Mouse (Mus musculus) fat pad, adult 2 months (tissue): ENCODE measurements around the gene Olfr978.
"Not testable (repeated sequence)": the region's sequence is repeated elsewhere in the genome, so short reads cannot be mapped to it uniquely, and the experiment has no call there.

ENCODE experiments used
- DNase-seq: peaks from one replicate; pipeline ENCODE4 v3.0.0-alpha.2; 2011; ENCODE audit warnings: low read depth, low spot score; ENCODE audit errors: extremely low read depth

Olfr978 gene

DNA sequence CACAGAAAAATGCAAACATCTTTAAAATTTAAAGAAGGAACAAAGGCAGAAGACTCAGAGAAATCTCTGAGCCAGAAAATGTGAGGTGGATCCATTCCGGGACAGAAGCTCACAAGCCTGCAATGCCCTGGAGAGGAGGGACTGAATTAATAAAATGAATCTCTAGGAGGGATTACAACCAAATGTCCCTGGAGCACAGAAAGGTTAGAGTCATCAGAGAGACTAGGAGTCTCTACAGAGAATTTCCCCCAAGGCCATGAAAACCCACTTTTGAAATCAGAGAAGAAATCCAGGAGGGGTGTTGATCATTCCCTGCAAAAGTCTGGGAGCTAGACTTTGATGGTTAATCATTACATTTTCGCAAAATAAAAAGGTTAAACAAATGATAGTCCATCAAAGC is at the start of gene Olfr978:
TSS of gene Olfr978 (plus strand) at position 301 of the 400 bp plus-strand sequence.
- no peak for DNase-seq

DNA sequence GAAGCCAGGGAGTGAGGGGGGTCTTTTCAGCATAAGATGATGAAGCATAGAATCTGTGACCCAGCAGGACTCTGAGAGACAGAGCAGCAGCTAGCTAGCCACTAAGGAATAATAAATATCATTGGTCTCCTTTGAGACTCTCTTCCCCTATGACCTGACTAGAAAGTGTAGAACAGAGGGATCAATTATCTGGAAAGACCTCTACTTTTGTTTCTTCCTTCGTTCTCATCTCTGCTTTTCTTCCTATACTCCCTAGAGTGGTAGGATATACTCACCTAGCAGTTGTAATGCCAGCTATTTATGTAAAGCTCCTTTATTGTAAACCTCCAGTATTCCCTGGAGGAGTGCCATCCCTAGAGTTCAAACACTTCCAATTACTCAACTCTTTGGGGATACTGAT is 40.0 kb upstream of the Olfr978 start, which contains the start of gene Olfr975:
TSS of gene Olfr975 (minus strand) at position 101 of the 400 bp plus-strand sequence.
- no peak for DNase-seq

GRCm38 (mm10) chr9:39961033-39961432 is 30.9 kb upstream of the Olfr978 start, which contains the start of gene Olfr976:
TSS of gene Olfr976 (minus strand) at chr9:39961133.
- DNase-seq = not testable (repeated sequence)

- DNase-seq = not testable (repeated sequence)
These were observed 15.2 kb upstream of the Olfr978 start for GRCm38 (mm10) chr9:39976581-39977145.

- DNase-seq = no peak
These were observed 11.5 kb downstream of the Olfr978 start, which contains the start of gene Olfr979 for GRCm38 (mm10) chr9:40003365-40003764. TSS of gene Olfr979 (minus strand) at chr9:40003465.

DNA sequence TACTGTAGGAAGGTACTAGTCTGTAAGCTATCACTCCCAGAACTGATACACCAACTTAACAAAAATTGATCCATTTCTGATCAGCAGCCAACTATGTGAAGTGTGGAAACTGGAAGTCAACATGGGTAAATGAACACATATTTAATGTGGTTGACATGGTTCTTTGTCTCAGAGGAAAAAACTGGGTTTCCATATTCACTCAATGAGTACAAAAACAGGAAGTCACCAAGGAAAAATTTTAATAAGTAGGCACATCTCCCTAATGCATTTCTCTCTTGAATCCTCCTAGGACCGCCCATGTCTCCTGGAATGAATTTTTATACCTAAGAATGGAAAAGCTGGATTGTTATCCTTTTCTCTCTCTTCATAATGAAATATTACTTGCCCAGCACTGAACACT is 17.6 kb downstream of the Olfr978 start, which contains the start of gene Olfr980:
TSS of gene Olfr980 (minus strand) at position 101 of the 400 bp plus-strand sequence.
- no peak for DNase-seq

DNA sequence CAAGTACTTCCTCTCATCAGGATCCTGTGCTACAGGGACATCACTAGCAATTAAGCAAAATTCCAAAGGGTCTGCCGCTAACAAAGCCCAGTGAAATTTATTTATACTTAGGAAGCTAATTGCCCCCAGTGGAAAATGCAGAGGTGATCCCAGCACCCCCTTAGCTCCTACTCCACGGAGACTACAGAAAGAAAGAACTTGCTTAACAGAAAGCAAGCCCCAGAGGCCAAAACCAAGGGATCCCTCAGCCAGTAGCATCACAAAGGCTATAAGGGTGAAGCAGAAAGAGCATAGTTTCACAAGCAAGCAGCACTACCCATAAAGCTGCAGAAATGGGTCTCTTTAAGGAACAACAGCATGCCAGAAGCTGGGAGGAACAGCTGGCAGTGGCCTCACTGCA is 29.3 kb downstream of the Olfr978 start, which contains the start of gene Olfr981:
TSS of gene Olfr981 (plus strand) at position 301 of the 400 bp plus-strand sequence.
- no peak for DNase-seq
